Mouse (Mus musculus) megakaryocyte, embryonic 14.5 days (primary cell): Measurements from ENCODE around the gene Nmnat1.

Experiments used
- FLI1 ChIP-seq: IDR thresholded peaks from 2 replicates; pipeline ENCODE4 v1.6.1; 2012; ENCODE audit warnings: low read length, inconsistent platforms, mixed read lengths
- GATA1 ChIP-seq: IDR thresholded peaks from 3 replicates; pipeline ENCODE4 v1.6.1; 2012; ENCODE audit warnings: mixed read lengths, low read length, inconsistent platforms, borderline replicate concordance

DNA sequence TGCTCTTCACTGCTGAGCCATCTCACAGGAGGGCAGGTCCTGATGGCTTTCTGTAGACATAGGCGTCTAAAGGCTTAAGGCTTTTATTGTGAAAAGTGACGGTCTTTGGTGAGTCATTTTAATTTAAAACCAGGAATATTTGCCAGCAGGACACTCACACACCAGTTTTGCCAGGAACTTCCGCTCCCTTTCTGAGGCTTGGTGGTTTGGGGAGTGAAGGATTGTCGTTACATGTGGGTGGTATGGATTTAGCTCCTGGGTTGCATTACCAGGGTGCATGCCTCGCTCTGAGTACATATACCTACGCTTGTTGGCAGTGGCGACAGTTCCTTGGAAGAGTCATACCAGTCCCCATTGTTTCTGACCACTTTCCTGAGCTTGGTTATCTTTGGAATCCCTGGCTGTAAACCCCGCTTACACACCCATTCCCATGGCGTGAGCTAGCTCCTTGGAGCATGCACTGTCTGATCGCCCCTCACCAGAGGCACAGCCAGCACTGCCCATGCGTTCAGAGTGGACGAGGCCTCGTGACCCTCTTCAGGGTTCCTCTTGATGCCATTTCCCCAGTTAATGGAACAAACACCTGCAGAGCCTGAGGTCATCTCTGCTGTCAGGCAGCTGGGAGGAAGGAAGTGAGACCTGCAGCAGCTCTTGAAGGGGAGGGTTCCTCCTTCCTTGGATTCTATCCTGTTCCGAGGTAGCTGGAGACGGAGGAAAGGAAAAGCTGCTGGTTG is 42.8 kb upstream of the Nmnat1 start:
- TF ChIP-seq GATA1: no peak
- TF ChIP-seq FLI1: no peak
